26 mouse cellular contexts compared by ENCODE assay signal in genomic region chr3:159348053-159348452, GRCm38 (mm10).
DNase-seq lines count a peak whose midpoint lies in the region; ATAC-seq and TF ChIP-seq lines count a peak whose summit lies in the region.
"Had no signal": no experiment of that assay in that cellular context is flagged by ENCODE, and none has a peak within 500 bp of the region (broad histone marks: within the 10 kb centered on the region; RNA-seq: fewer than 3 reads in every experiment).

No protein-coding gene starts in this region.

- H3K4me1 ChIP-seq in forebrain, embryonic 14.5 days (ENCODE audit: control insufficient read depth, insufficient read depth, low read length): no peaks in the 10 kb centered on the region
- H3K4me1 ChIP-seq in forebrain, embryonic 12.5 days: no peaks in the 10 kb centered on the region
- no peaks in the 10 kb centered on the region for H3K4me1 ChIP-seq in forebrain, postnatal 0 days (ENCODE audit: insufficient read depth)
- H3K4me1 ChIP-seq in heart, adult 2 months (ENCODE audit: control insufficient read depth, insufficient read depth, low read length): no peaks in the 10 kb centered on the region
- H3K4me1 ChIP-seq: hindbrain, embryonic 13.5 days; limb, embryonic 12.5 days; lung, embryonic 15.5 days; midbrain, embryonic 10.5 days; midbrain, embryonic 15.5 days; neural tube, embryonic 15.5 days had no signal

- ATAC-seq in forebrain, embryonic 14.5 days: 0 out of 2 replicates have a peak, but pooled peaks have one; percentile 29
- ATAC-seq in forebrain, embryonic 12.5 days (ENCODE audit: low FRiP score): no peak
- peak; percentile 53; the same call in 1 of the 2 replicates for ATAC-seq in forebrain, postnatal 0 days
- ATAC-seq: inflammation-experienced regulatory T-cells, adult 6 months; midbrain, embryonic 15.5 days had no signal

- H3K4me3 ChIP-seq in forebrain, embryonic 14.5 days (ENCODE audit: low read depth, low read length): no peak overlapping the region
- H3K4me3 ChIP-seq in forebrain, embryonic 12.5 days (replicated peaks): no peak overlapping the region
- H3K4me3 ChIP-seq in forebrain, postnatal 0 days (ENCODE audit: low read depth, low read length): no peak overlapping the region
- no peak overlapping the region for H3K4me3 ChIP-seq in heart, adult 2 months
- H3K4me3 ChIP-seq in gastrocnemius, adult 2 months: no peak overlapping the region
- H3K4me3 ChIP-seq: hindbrain, embryonic 13.5 days; limb, embryonic 12.5 days; lung, embryonic 15.5 days; midbrain, embryonic 10.5 days; midbrain, embryonic 15.5 days; neural tube, embryonic 15.5 days had no signal

- H3K27ac ChIP-seq in forebrain, embryonic 14.5 days (ENCODE audit: low read depth, low read length): no peak overlapping the region
- H3K27ac ChIP-seq in forebrain, embryonic 12.5 days: no peak overlapping the region
- H3K27ac ChIP-seq in forebrain, postnatal 0 days (ENCODE audit: low read depth, low read length): no peak overlapping the region
- H3K27ac ChIP-seq in heart, adult 2 months: no peak overlapping the region
- H3K27ac ChIP-seq in gastrocnemius, adult 2 months: no peak overlapping the region
- H3K27ac ChIP-seq: hindbrain, embryonic 13.5 days; limb, embryonic 12.5 days; lung, embryonic 15.5 days; midbrain, embryonic 10.5 days; midbrain, embryonic 15.5 days; neural tube, embryonic 15.5 days had no signal

- H3K9ac ChIP-seq in forebrain, embryonic 14.5 days (ENCODE audit: low read length): no peak overlapping the region
- no peak overlapping the region for H3K9ac ChIP-seq in forebrain, embryonic 12.5 days
- H3K9ac ChIP-seq in forebrain, postnatal 0 days: no peak overlapping the region
- no peak overlapping the region for H3K9ac ChIP-seq in heart, adult 2 months (ENCODE audit: low read depth, low read length)
- H3K9ac ChIP-seq: hindbrain, embryonic 13.5 days; limb, embryonic 12.5 days; lung, embryonic 15.5 days; midbrain, embryonic 15.5 days; neural tube, embryonic 15.5 days had no signal

- H3K27me3 ChIP-seq in forebrain, embryonic 14.5 days (replicated peaks; ENCODE audit: control insufficient read depth, insufficient read depth, low read length): no peaks in the 10 kb centered on the region
- H3K27me3 ChIP-seq in forebrain, embryonic 12.5 days: no peaks in the 10 kb centered on the region
- H3K27me3 ChIP-seq in forebrain, postnatal 0 days (ENCODE audit: insufficient read depth, low read length): no peaks in the 10 kb centered on the region
- H3K27me3 ChIP-seq in heart, adult 2 months (ENCODE audit: control insufficient read depth, insufficient read depth, low read length): no peaks in the 10 kb centered on the region
- H3K27me3 ChIP-seq: hindbrain, embryonic 13.5 days; limb, embryonic 12.5 days; lung, embryonic 15.5 days; midbrain, embryonic 15.5 days; neural tube, embryonic 15.5 days had no signal

- TF ChIP-seq CTCF in forebrain, postnatal 0 days (IDR thresholded peaks at IDR 0.05; ENCODE audit: low read depth): no peak
- no peak for TF ChIP-seq CTCF in heart, adult 2 months (IDR thresholded peaks at IDR 0.05)
- TF ChIP-seq CTCF in gastrocnemius, adult 2 months (IDR thresholded peaks at IDR 0.05): no peak

- no peaks in the 10 kb centered on the region for H3K36me3 ChIP-seq in forebrain, embryonic 14.5 days (ENCODE audit: control insufficient read depth, insufficient read depth, low read length)
- no peaks in the 10 kb centered on the region for H3K36me3 ChIP-seq in forebrain, embryonic 12.5 days (replicated peaks)
- H3K36me3 ChIP-seq in forebrain, postnatal 0 days (ENCODE audit: insufficient read depth): no peaks in the 10 kb centered on the region
- H3K36me3 ChIP-seq in heart, adult 2 months (ENCODE audit: control insufficient read depth, insufficient read depth, low read length): no peaks in the 10 kb centered on the region
- H3K36me3 ChIP-seq: hindbrain, embryonic 13.5 days; limb, embryonic 12.5 days; lung, embryonic 15.5 days; midbrain, embryonic 10.5 days; midbrain, embryonic 15.5 days; neural tube, embryonic 15.5 days had no signal

- H3K4me2 ChIP-seq in forebrain, embryonic 14.5 days (ENCODE audit: low read length): no peak overlapping the region
- no peak overlapping the region for H3K4me2 ChIP-seq in forebrain, embryonic 12.5 days
- no peak overlapping the region for H3K4me2 ChIP-seq in forebrain, postnatal 0 days (ENCODE audit: low read depth)
- H3K4me2 ChIP-seq: heart, embryonic 11.5 days; hindbrain, embryonic 13.5 days; limb, embryonic 12.5 days; lung, embryonic 15.5 days; midbrain, embryonic 15.5 days; neural tube, embryonic 15.5 days had no signal

- WGBS in forebrain, embryonic 14.5 days: 73% methylated on average over 2 of the region's 2 CpGs
- 78% methylated on average over 2 of the region's 2 CpGs for WGBS in forebrain, embryonic 12.5 days
- 71% methylated on average over 2 of the region's 2 CpGs for WGBS in forebrain, postnatal 0 days
- 74% methylated on average over 2 of the region's 2 CpGs for WGBS in heart, adult 2 months

- TF ChIP-seq POLR2A in heart, adult 2 months (IDR thresholded peaks at IDR 0.05; ENCODE audit: insufficient read depth, low read depth, low read length): no peak

- H3K9me3 ChIP-seq in forebrain, embryonic 14.5 days (replicated peaks; ENCODE audit: control insufficient read depth, low read length): 0 out of 2 replicates have a peak, but pooled peaks cover 3% of the 10 kb centered on the region
- peaks cover 5% of the 10 kb centered on the region; the same call in 1 of the 2 replicates for H3K9me3 ChIP-seq in forebrain, embryonic 12.5 days
- 0 out of 2 replicates have a peak, but pooled peaks cover 2% of the 10 kb centered on the region for H3K9me3 ChIP-seq in forebrain, postnatal 0 days (ENCODE audit: low read length)
- H3K9me3 ChIP-seq: lung, embryonic 15.5 days; midbrain, embryonic 15.5 days; neural tube, embryonic 15.5 days had no signal

- DNase-seq in forebrain, embryonic 14.5 days (ENCODE audit: low spot score): peak; percentile 38
- peak; percentile 16 to 66 for DNase-seq in layer of hippocampus, adult 18-20 months (ENCODE audit: low spot score in 2 of 2)
- no peak for DNase-seq in layer of hippocampus, postnatal 10 days (ENCODE audit: low spot score in 2 of 2)
- peak; percentile 28 for DNase-seq in forebrain, postnatal 0 days
- peak; percentile 17 for DNase-seq in telencephalon, adult 2 months (ENCODE audit: low read depth, low spot score)
- DNase-seq in heart, adult 2 months: no peak
- DNase-seq in gastrocnemius, adult 2 months: no peak
- DNase-seq: adrenal gland, postnatal 36 days; B cell, adult 2 months; cerebellum, adult 8-10 months; gastrocnemius, postnatal 25 days; heart, adult 11 months; heart, postnatal 4 days; kidney, adult 11 months; kidney, postnatal 36 days; retina, postnatal 1 day; right cerebral cortex, postnatal 14 days had no signal

- intact Hi-C loops in heart, adult 2 months (cut with DNase I): no loop called here
- intact Hi-C loops in gastrocnemius, adult 2 months (cut with DNase I): no loop called here

- no peak for TF ChIP-seq EP300 in heart, adult 2 months (IDR thresholded peaks at IDR 0.05; ENCODE audit: insufficient read depth, low read depth, low read length)

- no peaks in the 10 kb centered on the region for H3K79me2 ChIP-seq in heart, adult 2 months (replicated peaks; ENCODE audit: control insufficient read depth, insufficient read depth, low read length)

Comparison
In these comparisons a context has a peak if more than half of its experiments do, and no peak if none do; other contexts are left out.
1. DNase-seq: peak in forebrain, embryonic 14.5 days (single experiment), layer of hippocampus, adult 18-20 months (2 of 2), forebrain, postnatal 0 days (single experiment) and telencephalon, adult 2 months (single experiment); none in layer of hippocampus, postnatal 10 days (0 of 2), heart, adult 2 months (0 of 2) and gastrocnemius, adult 2 months (single experiment).